Mouse (Mus musculus) heart, postnatal 0 days (tissue): ENCODE data around the gene Trmt61a. TPM values are rescaled to one million over a fixed set of nuclear protein-coding genes. Genes with fewer than 3 reads are reported as not detected.

Experiments used
- ATAC-seq: fragments of 200-750 bp; cut with Nextera tagmentation; 2 replicates; pipeline ENCODE4 v1.8.0; 2017; ENCODE audit warnings: low read depth, moderate number of reproducible peaks, moderate library complexity; ENCODE audit not compliant: insufficient read depth
- DNase-seq: peaks from one replicate; pipeline ENCODE4 v3.0.0-alpha.2; 2016; ENCODE audit warnings: low spot score
- H3K27ac ChIP-seq: fragments of 300-500 bp; sonication (generic); 2 replicates; pipeline ENCODE4 v1.5.1; 2014; ENCODE audit warnings: low read depth, mild to moderate bottlenecking
- H3K27me3 ChIP-seq: fragments of 300-500 bp; sonication (generic); 2 replicates; pipeline ENCODE4 v1.6.1; 2014; ENCODE audit warnings: low read length, mixed read lengths; ENCODE audit not compliant: control insufficient read depth, insufficient read depth
- H3K36me3 ChIP-seq: fragments of 300-500 bp; sonication (generic); replicated peaks from 2 replicates; pipeline ENCODE4 v1.6.1; 2014; ENCODE audit warnings: low read length, mixed read lengths; ENCODE audit not compliant: control insufficient read depth, insufficient read depth
- H3K4me1 ChIP-seq: fragments of 300-500 bp; sonication (generic); 2 replicates; pipeline ENCODE4 v1.6.1; 2014; ENCODE audit warnings: antibody characterized with exemption; ENCODE audit not compliant: control insufficient read depth, insufficient read depth
- H3K4me2 ChIP-seq: fragments of 300-500 bp; sonication (generic); 2 replicates; pipeline ENCODE4 v1.6.1; 2014; ENCODE audit warnings: low read depth, mild to moderate bottlenecking, low read length, moderate library complexity
- H3K4me3 ChIP-seq: fragments of 300-500 bp; sonication (generic); 2 replicates; pipeline ENCODE4 v1.5.1; 2014; ENCODE audit warnings: low read depth, low read length
- H3K9ac ChIP-seq: fragments of 300-500 bp; sonication (generic); replicated peaks from 2 replicates; pipeline ENCODE4 v1.6.1; 2014; ENCODE audit warnings: low read depth, low read length, mixed read lengths
- H3K9me3 ChIP-seq: fragments of 300-500 bp; sonication (generic); replicated peaks from 2 replicates; pipeline ENCODE4 v1.6.1; 2016; ENCODE audit warnings: low read length; ENCODE audit not compliant: control insufficient read depth
- CTCF ChIP-seq: IDR thresholded peaks from 2 replicates; pipeline ENCODE4 v1.5.1; 2016; ENCODE audit warnings: antibody characterized with exemption, control low read depth, low read depth
- EP300 ChIP-seq: IDR thresholded peaks from 2 replicates; pipeline ENCODE4 v1.6.1; 2016; ENCODE audit warnings: antibody characterized with exemption, low read depth
- WGBS: fragments of 180-500 bp; shearing (Covaris S2); extraction: QIAGEN DNeasy Blood & Tissue Kit; methylation state at CpG from one replicate; pipeline ENCODE4 v1.1.7; 2014; 5-methylcytosine and 5-hydroxymethylcytosine counted together
- polyA plus RNA-seq: library from polyadenylated mRNA; unstranded; fragments of >200 nt; fragmentation: Nextera tagmentation; extraction: Ambion mirVana; gene quantifications from 2 replicates; pipeline ENCODE4 v1.2.1, GENCODE M21; 2015
- total RNA-seq: library from RNA; depleted of rRNA; stranded (reverse); fragments of >200 nt; gene quantifications from 2 replicates; pipeline ENCODE4 v1.2.3, GENCODE M21; 2014; ENCODE audit warnings: low replicate concordance

Trmt61a gene
- total and polyA plus RNA-seq, 2 experiments from 2014 or later: 6.1 to 24.9 TPM

- H3K4me3 ChIP-seq: no peak overlapping the region
- H3K27ac ChIP-seq: peak overlapping the region; percentile 67
- no peak for ATAC-seq
- 62% methylated on average over 18 of the region's 18 CpGs for WGBS
- H3K27me3 ChIP-seq: no peaks in the 10 kb centered on the region
- H3K9me3 ChIP-seq: no peaks in the 10 kb centered on the region
- peak; percentile 30 for DNase-seq
- H3K4me2 ChIP-seq: peak overlapping the region; percentile 14; the same call in 1 of the 2 replicates
- no peaks in the 10 kb centered on the region for H3K36me3 ChIP-seq
- no peak for TF ChIP-seq CTCF
- TF ChIP-seq EP300: no peak
- H3K9ac ChIP-seq: no peak overlapping the region; the same call in 1 of the 2 replicates
- peaks cover 37% of the 10 kb centered on the region for H3K4me1 ChIP-seq
Observed at GRCm38 (mm10) chr12:111693341-111694270, 15.7 kb downstream of the Trmt61a start.

- no peak for TF ChIP-seq EP300
- no peak for TF ChIP-seq CTCF
- WGBS: 24% methylated on average over 12 of the region's 12 CpGs
- 0 out of 2 replicates have a peak, but pooled peaks have one; percentile 21 for ATAC-seq
- H3K4me2 ChIP-seq: peak overlapping the region; percentile 14; the same call in 1 of the 2 replicates
- DNase-seq: peak; percentile 31
- no peaks in the 10 kb centered on the region for H3K9me3 ChIP-seq
- H3K27ac ChIP-seq: peak overlapping the region; percentile 67
- H3K27me3 ChIP-seq: no peaks in the 10 kb centered on the region
- H3K9ac ChIP-seq: no peak overlapping the region; the same call in 1 of the 2 replicates
- H3K4me1 ChIP-seq: peaks cover 33% of the 10 kb centered on the region
- H3K4me3 ChIP-seq: no peak overlapping the region
- no peaks in the 10 kb centered on the region for H3K36me3 ChIP-seq
Observed at GRCm38 (mm10) chr12:111694271-111694781, 16.4 kb downstream of the Trmt61a start.

GRCm38 (mm10) chr12:111694880-111695804 is 17.2 kb downstream of the Trmt61a start:
- ATAC-seq (no peak), DNase-seq (no peak)
- Histone ChIP-seq H3K9ac (no peak overlapping the region), H3K27ac (peak overlapping the region; percentile 67), H3K27me3 (no peaks in the 10 kb centered on the region), H3K36me3 (no peaks in the 10 kb centered on the region), H3K4me3 (no peak overlapping the region), H3K4me1 (peaks cover 31% of the 10 kb centered on the region), H3K4me2 (no peak overlapping the region), H3K9me3 (no peaks in the 10 kb centered on the region)
- TF ChIP-seq EP300 (no peak), CTCF (no peak)
- 66% methylated on average over 12 of the region's 13 CpGs for WGBS

- peaks cover 23% of the 10 kb centered on the region for H3K4me1 ChIP-seq
- ATAC-seq: peak; percentile 28
- H3K9ac ChIP-seq: no peak overlapping the region
- no peak overlapping the region for H3K4me2 ChIP-seq
- no peaks in the 10 kb centered on the region for H3K36me3 ChIP-seq
- DNase-seq: peak; percentile 84
- H3K4me3 ChIP-seq: no peak overlapping the region
- no peak for TF ChIP-seq EP300
- TF ChIP-seq CTCF: peak; percentile 84
- 27% methylated on average over 6 of the region's 6 CpGs for WGBS
- H3K9me3 ChIP-seq: no peaks in the 10 kb centered on the region
- H3K27me3 ChIP-seq: no peaks in the 10 kb centered on the region
- no peak overlapping the region for H3K27ac ChIP-seq
Observed at GRCm38 (mm10) chr12:111696239-111696638, 18.3 kb downstream of the Trmt61a start.

GRCm38 (mm10) chr12:111697708-111698107 is 19.8 kb downstream of the Trmt61a start:
- no peaks in the 10 kb centered on the region for H3K36me3 ChIP-seq
- no peak overlapping the region for H3K9ac ChIP-seq
- ATAC-seq (no peak), DNase-seq (no peak)
- no peak overlapping the region for H3K4me2 ChIP-seq
- H3K27ac ChIP-seq: no peak overlapping the region
- WGBS: 51% methylated on average over 4 of the region's 4 CpGs
- no peaks in the 10 kb centered on the region for H3K9me3 ChIP-seq
- TF ChIP-seq EP300: no peak
- no peak for TF ChIP-seq CTCF
- no peaks in the 10 kb centered on the region for H3K27me3 ChIP-seq
- H3K4me3 ChIP-seq: no peak overlapping the region
- peaks cover 18% of the 10 kb centered on the region for H3K4me1 ChIP-seq
